9 mouse cellular contexts compared by ENCODE assay signal in the genomic region with DNA sequence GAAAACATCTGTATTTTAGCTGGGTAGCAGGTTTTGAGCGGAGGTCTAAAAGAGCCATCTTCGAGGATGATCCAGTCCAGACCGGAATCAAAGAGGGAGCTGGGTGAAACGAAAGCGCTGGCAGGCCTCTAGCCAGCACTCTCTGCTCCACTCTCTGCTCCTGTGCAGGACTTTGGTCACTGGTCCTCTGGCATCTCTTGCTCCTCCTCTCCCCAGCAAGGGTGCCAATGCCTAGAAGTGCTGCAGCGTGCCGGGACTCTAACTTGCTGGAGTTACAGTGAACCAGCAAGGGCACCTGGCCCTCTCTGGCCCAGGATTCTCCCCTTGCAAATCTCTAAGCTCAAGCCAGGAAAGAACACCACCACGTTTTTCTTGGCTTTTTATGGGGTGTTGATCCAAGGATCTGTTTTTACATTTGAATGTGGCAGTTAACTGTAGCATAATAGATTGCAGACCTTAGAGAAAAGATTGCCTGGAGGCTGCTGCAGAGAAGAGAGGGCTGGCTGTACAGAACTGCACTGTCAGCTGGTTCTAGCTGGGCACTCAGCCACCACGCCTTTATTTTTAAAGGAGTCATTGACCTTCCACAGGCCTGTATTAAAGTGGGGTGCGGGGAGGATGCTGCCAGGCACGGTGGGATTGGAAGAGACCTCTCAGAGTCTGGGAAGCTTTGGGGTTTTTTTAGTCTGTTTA.
DNase-seq lines count a peak whose midpoint lies in the region; ATAC-seq and TF ChIP-seq lines count a peak whose summit lies in the region.
"Had no signal": no experiment of that assay in that cellular context is flagged by ENCODE, and none has a peak within 500 bp of the region (broad histone marks: within the 10 kb centered on the region; RNA-seq: fewer than 3 reads in every experiment).

No protein-coding gene starts in this region.

- no peak overlapping the region for H3K4me2 ChIP-seq in liver, embryonic 12.5 days
- H3K4me2 ChIP-seq in embryonic facial prominence, embryonic 11.5 days (ENCODE audit: low read depth, low read length) = no peak overlapping the region
- H3K4me2 ChIP-seq in intestine, embryonic 15.5 days (replicated peaks) = peak overlapping the region; percentile 45
- no peak overlapping the region for H3K4me2 ChIP-seq in midbrain, postnatal 0 days (ENCODE audit: low read depth, low read length, poor library complexity, severe bottlenecking)
- H3K4me2 ChIP-seq: liver, embryonic 15.5 days had no signal

- H3K4me3 ChIP-seq in liver, adult 2 months (ENCODE audit: insufficient read depth, low read depth, low read length) = no peak overlapping the region
- H3K4me3 ChIP-seq in liver, embryonic 12.5 days = no peak overlapping the region
- H3K4me3 ChIP-seq in embryonic facial prominence, embryonic 11.5 days (ENCODE audit: low read depth, low read length) = no peak overlapping the region
- no peak overlapping the region for H3K4me3 ChIP-seq in intestine, embryonic 15.5 days (replicated peaks)
- no peak overlapping the region for H3K4me3 ChIP-seq in midbrain, postnatal 0 days (ENCODE audit: low read depth, low read length)
- H3K4me3 ChIP-seq: liver, embryonic 15.5 days had no signal

- H3K9ac ChIP-seq in liver, adult 2 months (ENCODE audit: low read depth, low read length) = no peak overlapping the region
- no peak overlapping the region for H3K9ac ChIP-seq in liver, embryonic 12.5 days
- peak overlapping the region; percentile 46 for H3K9ac ChIP-seq in embryonic facial prominence, embryonic 11.5 days (replicated peaks; ENCODE audit: low read length)
- no peak overlapping the region for H3K9ac ChIP-seq in intestine, embryonic 15.5 days
- peak overlapping the region; percentile 29; the same call in 1 of the 2 replicates for H3K9ac ChIP-seq in midbrain, postnatal 0 days (replicated peaks; ENCODE audit: low read length, poor library complexity, severe bottlenecking)
- H3K9ac ChIP-seq: liver, embryonic 15.5 days had no signal

- intact Hi-C loops in left cerebral cortex, postnatal 14 days (cut with DNase I) = no loop called here

- DNase-seq in liver, adult 2 months (ENCODE audit: extremely low read depth, low read depth, low spot score) = peak; percentile 74
- DNase-seq in embryonic facial prominence, embryonic 11.5 days (ENCODE audit: low spot score) = peak; percentile 56
- peak; percentile 56 for DNase-seq in gonadal fat pad, adult 2 months (ENCODE audit: low read depth)
- peak; percentile 35 to 52 for DNase-seq in left cerebral cortex, postnatal 14 days (ENCODE audit: low spot score in 2 of 2)
- peak; percentile 91 for DNase-seq in midbrain, postnatal 0 days (ENCODE audit: low spot score)
- peak; percentile 62 to 78 for DNase-seq in urinary bladder, postnatal 4 days (ENCODE audit: low spot score in 2 of 2)

- H3K79me2 ChIP-seq in liver, adult 2 months (ENCODE audit: control insufficient read depth, insufficient read depth, low read length) = no peaks in the 10 kb centered on the region

- 15% methylated on average over 11 of the region's 11 CpGs for WGBS in liver, adult 2 months
- 27% methylated on average over 11 of the region's 11 CpGs for WGBS in liver, embryonic 12.5 days (ENCODE audit: insufficient replicate concordance)
- WGBS in embryonic facial prominence, embryonic 11.5 days = 16% methylated on average over 11 of the region's 11 CpGs
- 20% methylated on average over 11 of the region's 11 CpGs for WGBS in intestine, embryonic 15.5 days
- 10% methylated on average over 11 of the region's 11 CpGs for WGBS in midbrain, postnatal 0 days

- TF ChIP-seq POLR2A in liver, adult 2 months (IDR thresholded peaks at IDR 0.05; ENCODE audit: extremely low read depth, insufficient read depth, low read length) = no peak

- H3K4me1 ChIP-seq in liver, adult 2 months (ENCODE audit: control insufficient read depth, insufficient read depth, low read length) = no peaks in the 10 kb centered on the region; the same call in 1 of the 2 replicates
- H3K4me1 ChIP-seq in liver, embryonic 12.5 days = 0 out of 2 replicates have a peak, but pooled peaks cover 4% of the 10 kb centered on the region
- peaks cover 9% of the 10 kb centered on the region for H3K4me1 ChIP-seq in embryonic facial prominence, embryonic 11.5 days (ENCODE audit: control insufficient read depth, insufficient read depth, low read length)
- peaks cover 26% of the 10 kb centered on the region for H3K4me1 ChIP-seq in intestine, embryonic 15.5 days (replicated peaks)
- peaks cover 20% of the 10 kb centered on the region for H3K4me1 ChIP-seq in midbrain, postnatal 0 days (ENCODE audit: insufficient read depth, low read length)

- TF ChIP-seq CTCF in liver, adult 2 months (IDR thresholded peaks at IDR 0.05; ENCODE audit: low read depth, low read length) = no peak
- TF ChIP-seq CTCF in midbrain, postnatal 0 days (IDR thresholded peaks at IDR 0.05) = no peak

- H3K27me3 ChIP-seq in liver, adult 2 months (ENCODE audit: control insufficient read depth, insufficient read depth, low read length) = no peaks in the 10 kb centered on the region
- no peaks in the 10 kb centered on the region for H3K27me3 ChIP-seq in liver, embryonic 12.5 days (replicated peaks)
- no peaks in the 10 kb centered on the region for H3K27me3 ChIP-seq in embryonic facial prominence, embryonic 11.5 days (ENCODE audit: control insufficient read depth, insufficient read depth, low read length)
- no peaks in the 10 kb centered on the region for H3K27me3 ChIP-seq in intestine, embryonic 15.5 days (replicated peaks)
- no peaks in the 10 kb centered on the region for H3K27me3 ChIP-seq in midbrain, postnatal 0 days (ENCODE audit: insufficient read depth, low read length)
- H3K27me3 ChIP-seq: liver, embryonic 15.5 days had no signal

- no peak overlapping the region for H3K27ac ChIP-seq in liver, adult 2 months (replicated peaks; ENCODE audit: insufficient read depth, low read depth, low read length)
- H3K27ac ChIP-seq in liver, embryonic 12.5 days = no peak overlapping the region
- H3K27ac ChIP-seq in embryonic facial prominence, embryonic 11.5 days (replicated peaks; ENCODE audit: low read depth, low read length) = peak overlapping the region; percentile 73
- H3K27ac ChIP-seq in intestine, embryonic 15.5 days = peak overlapping the region; percentile 91
- peak overlapping the region; percentile 76 for H3K27ac ChIP-seq in midbrain, postnatal 0 days (ENCODE audit: low read depth, low read length)
- H3K27ac ChIP-seq: liver, embryonic 15.5 days had no signal

- H3K9me3 ChIP-seq in liver, embryonic 12.5 days (replicated peaks) = no peaks in the 10 kb centered on the region
- no peaks in the 10 kb centered on the region for H3K9me3 ChIP-seq in embryonic facial prominence, embryonic 11.5 days (replicated peaks; ENCODE audit: control insufficient read depth, low read length)
- H3K9me3 ChIP-seq in intestine, embryonic 15.5 days = no peaks in the 10 kb centered on the region
- no peaks in the 10 kb centered on the region for H3K9me3 ChIP-seq in midbrain, postnatal 0 days (ENCODE audit: low read length)
- H3K9me3 ChIP-seq: liver, embryonic 15.5 days had no signal

- ATAC-seq in liver, embryonic 12.5 days = no peak
- peak; percentile 63 for ATAC-seq in embryonic facial prominence, embryonic 11.5 days (replicated peaks; ENCODE audit: insufficient number of reproducible peaks, low FRiP score, low TSS enrichment, low read depth)
- peak; percentile 83 for ATAC-seq in intestine, embryonic 15.5 days
- ATAC-seq in midbrain, postnatal 0 days (ENCODE audit: low FRiP score) = peak; percentile 85

- H3K36me3 ChIP-seq in liver, adult 2 months (ENCODE audit: control insufficient read depth, insufficient read depth, low read length) = no peaks in the 10 kb centered on the region
- no peaks in the 10 kb centered on the region for H3K36me3 ChIP-seq in liver, embryonic 12.5 days
- H3K36me3 ChIP-seq in embryonic facial prominence, embryonic 11.5 days (replicated peaks; ENCODE audit: control insufficient read depth, insufficient read depth, low read depth, low read length) = no peaks in the 10 kb centered on the region
- no peaks in the 10 kb centered on the region for H3K36me3 ChIP-seq in intestine, embryonic 15.5 days
- H3K36me3 ChIP-seq in midbrain, postnatal 0 days (ENCODE audit: insufficient read depth, low read length) = no peaks in the 10 kb centered on the region
- H3K36me3 ChIP-seq: liver, embryonic 15.5 days had no signal

Comparison
In these comparisons a context has a peak if more than half of its experiments do, and no peak if none do; other contexts are left out.
1. H3K27ac ChIP-seq: peak in embryonic facial prominence, embryonic 11.5 days (single experiment), intestine, embryonic 15.5 days (single experiment) and midbrain, postnatal 0 days (single experiment); none in liver, adult 2 months (single experiment) and liver, embryonic 12.5 days (single experiment).
2. H3K9ac ChIP-seq: peak in embryonic facial prominence, embryonic 11.5 days (single experiment) and midbrain, postnatal 0 days (single experiment); none in liver, adult 2 months (single experiment), liver, embryonic 12.5 days (single experiment) and intestine, embryonic 15.5 days (single experiment).
3. Peak in every context shown above with its lines, with median percentiles within 50 percentile points of each other: DNase-seq.